ENCODE assay signal across 7 mouse cellular contexts in the genomic region with DNA sequence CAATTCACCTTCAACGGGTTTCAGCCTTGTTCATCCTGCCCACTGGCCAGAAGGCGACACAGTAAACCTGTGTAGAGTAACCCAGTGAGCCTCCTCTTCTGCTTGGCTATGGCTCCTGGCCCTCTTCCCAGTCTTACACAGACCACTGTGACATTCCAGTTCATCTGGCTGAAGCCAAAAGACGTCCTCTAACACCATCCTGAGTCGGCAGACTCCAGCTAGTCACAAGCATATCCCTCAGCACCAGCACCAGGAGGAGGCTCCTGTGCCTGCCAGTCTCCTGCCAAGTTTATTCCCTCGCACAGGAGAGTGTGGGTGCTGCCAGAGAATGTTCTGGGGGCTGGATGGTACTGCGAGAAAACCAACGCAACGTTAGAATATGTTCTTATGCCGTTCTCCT.
A peak's percentile ranks its signal among the peaks of the same experiment; 100 is the strongest.
DNase-seq lines count a peak whose midpoint lies in the region; ATAC-seq lines count a peak whose summit lies in the region.

No protein-coding gene starts in this region.

- no peak for ATAC-seq in granulocyte monocyte progenitor cell, adult 5-6 weeks (replicated peaks; ENCODE audit: poor library complexity, severe bottlenecking)

- peak; percentile 76 to 81 for DNase-seq in layer of hippocampus, adult 18-20 months (ENCODE audit: low spot score in 2 of 2)
- DNase-seq in layer of hippocampus, postnatal 25 days (ENCODE audit: extremely low spot score in 1 of 2, low spot score in 1 of 2), result no peak
- peak; percentile 51 for DNase-seq in cerebellum, adult 8-10 months
- DNase-seq in frontal cortex, postnatal 36 days (ENCODE audit: low spot score in 2 of 2), result peak; percentile 75 to 80
- peak; percentile 42 for DNase-seq in right cerebral cortex, postnatal 14 days
- DNase-seq in kidney, adult 11 months, result no peak

Comparison
In these comparisons a context has a peak if more than half of its experiments do, and no peak if none do; other contexts are left out.
1. DNase-seq: peak in layer of hippocampus, adult 18-20 months (2 of 2), cerebellum, adult 8-10 months (single experiment), frontal cortex, postnatal 36 days (2 of 2) and right cerebral cortex, postnatal 14 days (single experiment); none in layer of hippocampus, postnatal 25 days (0 of 2) and kidney, adult 11 months (single experiment).